8 mouse cellular contexts compared by ENCODE assay signal in genomic region chr4:101508431-101508830, GRCm38 (mm10). TPM values are rescaled to one million over a fixed set of nuclear protein-coding genes. Genes with fewer than 3 reads are reported as not detected.
DNase-seq lines count a peak whose midpoint lies in the region; ATAC-seq and TF ChIP-seq lines count a peak whose summit lies in the region.

No protein-coding gene starts in this region.

- no peak for TF ChIP-seq CTCF in hindbrain, postnatal 0 days (IDR thresholded peaks at IDR 0.05; ENCODE audit: low read depth)

- no peaks in the 10 kb centered on the region for H3K36me3 ChIP-seq in liver, embryonic 11.5 days (ENCODE audit: control insufficient read depth, insufficient read depth, low read length)
- H3K36me3 ChIP-seq in embryonic facial prominence, embryonic 14.5 days (ENCODE audit: control insufficient read depth, insufficient read depth, low read length): no peaks in the 10 kb centered on the region
- no peaks in the 10 kb centered on the region for H3K36me3 ChIP-seq in hindbrain, postnatal 0 days (ENCODE audit: insufficient read depth, low read length)
- H3K36me3 ChIP-seq in neural tube, embryonic 12.5 days: no peaks in the 10 kb centered on the region

- peak overlapping the region; percentile 67 for H3K4me2 ChIP-seq in liver, embryonic 11.5 days
- H3K4me2 ChIP-seq in embryonic facial prominence, embryonic 14.5 days (ENCODE audit: low read depth, low read length): peak overlapping the region; percentile 89
- peak overlapping the region; percentile 88 for H3K4me2 ChIP-seq in hindbrain, postnatal 0 days (ENCODE audit: low read depth, low read length)
- H3K4me2 ChIP-seq in neural tube, embryonic 12.5 days (replicated peaks): peak overlapping the region; percentile 91

- peak overlapping the region; percentile 37 for H3K4me3 ChIP-seq in liver, embryonic 11.5 days (ENCODE audit: low read depth, low read length)
- peak overlapping the region; percentile 44 for H3K4me3 ChIP-seq in embryonic facial prominence, embryonic 14.5 days (ENCODE audit: low read depth, low read length)
- H3K4me3 ChIP-seq in hindbrain, postnatal 0 days (ENCODE audit: low read length): peak overlapping the region; percentile 54
- H3K4me3 ChIP-seq in neural tube, embryonic 12.5 days: peak overlapping the region; percentile 42

- no peaks in the 10 kb centered on the region for H3K9me3 ChIP-seq in liver, embryonic 11.5 days (ENCODE audit: control insufficient read depth, low read length)
- no peaks in the 10 kb centered on the region for H3K9me3 ChIP-seq in embryonic facial prominence, embryonic 14.5 days (ENCODE audit: control insufficient read depth, low read length)
- no peaks in the 10 kb centered on the region for H3K9me3 ChIP-seq in hindbrain, postnatal 0 days (ENCODE audit: low read length)
- no peaks in the 10 kb centered on the region for H3K9me3 ChIP-seq in neural tube, embryonic 12.5 days

- H3K4me1 ChIP-seq in liver, embryonic 11.5 days (replicated peaks; ENCODE audit: control insufficient read depth, insufficient read depth, low read length): no peaks in the 10 kb centered on the region
- peaks cover 14% of the 10 kb centered on the region for H3K4me1 ChIP-seq in embryonic facial prominence, embryonic 14.5 days (ENCODE audit: control insufficient read depth, insufficient read depth, low read length)
- no peaks in the 10 kb centered on the region for H3K4me1 ChIP-seq in hindbrain, postnatal 0 days (ENCODE audit: insufficient read depth, low read length)
- H3K4me1 ChIP-seq in neural tube, embryonic 12.5 days: peaks cover 10% of the 10 kb centered on the region

- WGBS in liver, embryonic 11.5 days: 8% methylated on average over 10 of the region's 10 CpGs
- WGBS in embryonic facial prominence, embryonic 14.5 days: 5% methylated on average over 10 of the region's 10 CpGs
- WGBS in hindbrain, postnatal 0 days: 2% methylated on average over 10 of the region's 10 CpGs
- WGBS in neural tube, embryonic 12.5 days: 2% methylated on average over 10 of the region's 10 CpGs

- peaks cover 14% of the 10 kb centered on the region for H3K27me3 ChIP-seq in liver, embryonic 11.5 days (replicated peaks; ENCODE audit: control insufficient read depth, insufficient read depth, low read length)
- H3K27me3 ChIP-seq in embryonic facial prominence, embryonic 14.5 days (replicated peaks; ENCODE audit: control insufficient read depth, insufficient read depth, low read length): peaks cover 7% of the 10 kb centered on the region; the same call in 1 of the 2 replicates
- no peaks in the 10 kb centered on the region for H3K27me3 ChIP-seq in hindbrain, postnatal 0 days (ENCODE audit: insufficient read depth, low read length)
- no peaks in the 10 kb centered on the region for H3K27me3 ChIP-seq in neural tube, embryonic 12.5 days (replicated peaks)

- H3K27ac ChIP-seq in liver, embryonic 11.5 days (ENCODE audit: low read depth, low read length): no peak overlapping the region
- no peak overlapping the region for H3K27ac ChIP-seq in embryonic facial prominence, embryonic 14.5 days (replicated peaks; ENCODE audit: low read depth, low read length)
- peak overlapping the region; percentile 64 for H3K27ac ChIP-seq in hindbrain, postnatal 0 days
- H3K27ac ChIP-seq in neural tube, embryonic 12.5 days: no peak overlapping the region

- no peak overlapping the region for H3K9ac ChIP-seq in liver, embryonic 11.5 days (ENCODE audit: low read depth, low read length)
- H3K9ac ChIP-seq in embryonic facial prominence, embryonic 14.5 days (ENCODE audit: low read depth, low read length): peak overlapping the region; percentile 58
- peak overlapping the region; percentile 57 for H3K9ac ChIP-seq in hindbrain, postnatal 0 days (replicated peaks; ENCODE audit: low read length)
- H3K9ac ChIP-seq in neural tube, embryonic 12.5 days: peak overlapping the region; percentile 58

- no peak for DNase-seq in liver, embryonic 11.5 days (ENCODE audit: low spot score)
- no peak for DNase-seq in liver
- no peak for DNase-seq in embryonic facial prominence, embryonic 14.5 days (ENCODE audit: low spot score)
- DNase-seq in hindbrain, postnatal 0 days (ENCODE audit: low spot score): peak; percentile 45
- DNase-seq in frontal cortex, postnatal 25 days (ENCODE audit: low spot score in 2 of 2): no peak
- no peak for DNase-seq in urinary bladder, postnatal 4 days (ENCODE audit: low spot score in 2 of 2)
- DNase-seq in spleen, postnatal 14 days (ENCODE audit: low spot score in 2 of 2): no peak

- ATAC-seq in liver, embryonic 11.5 days (replicated peaks; ENCODE audit: low FRiP score): no peak
- ATAC-seq in embryonic facial prominence, embryonic 14.5 days (ENCODE audit: low read depth): no peak
- no peak for ATAC-seq in hindbrain, postnatal 0 days
- ATAC-seq in neural tube, embryonic 12.5 days (ENCODE audit: low FRiP score, low read depth): 0 out of 2 replicates have a peak, but pooled peaks have one; percentile 7

RNA-seq across cellular contexts. Expression of gene Dnajc6, which starts 12.0 kb away (rescaled TPM):
- 0.14 and 0.22 TPM in 2 replicates for polyA plus RNA-seq in liver, embryonic 11.5 days (2014; fragmentation: Nextera tagmentation; extraction: Ambion mirVana)
- polyA plus RNA-seq in embryonic facial prominence, embryonic 14.5 days (2014; fragmentation: Nextera tagmentation; extraction: Ambion mirVana): 4.4 and 4.8 TPM in 2 replicates
- 205 and 216 TPM in 2 replicates for total RNA-seq in hindbrain, postnatal 0 days (2014; rRNA removed)
- 56.5 and 60.9 TPM in 2 replicates for polyA plus RNA-seq in hindbrain, postnatal 0 days (2015; fragmentation: Nextera tagmentation; extraction: Ambion mirVana)
- polyA plus RNA-seq in neural tube, embryonic 12.5 days (2016; fragmentation: Nextera tagmentation; extraction: Ambion mirVana): 17.8 and 22.6 TPM in 2 replicates
